Mouse (Mus musculus) brown adipose tissue, adult 24 weeks (tissue): ENCODE results near the gene Agps. TPM values are rescaled to one million over a fixed set of nuclear protein-coding genes. Genes with fewer than 3 reads are reported as not detected.

Experiments
- H3K27ac ChIP-seq: fragments of 200-500 bp; replicated peaks from 2 replicates; pipeline ENCODE4 v1.5.1; 2012; ENCODE audit warnings: low read depth, mild to moderate bottlenecking, low read length
- H3K4me1 ChIP-seq: fragments of 200-500 bp; 2 replicates; pipeline ENCODE4 v1.6.1; 2012; ENCODE audit warnings: low read length, mixed read lengths; ENCODE audit not compliant: control insufficient read depth, insufficient read depth, insufficient read length
- H3K4me3 ChIP-seq: fragments of 200-500 bp; 2 replicates; pipeline ENCODE4 v1.5.1; 2012; ENCODE audit warnings: low read depth, mild to moderate bottlenecking, low read length, moderate library complexity; ENCODE audit not compliant: insufficient read depth
- polyA plus RNA-seq: library from polyadenylated mRNA; stranded (reverse); fragments of >200 nt; gene quantifications from 2 replicates; pipeline ENCODE4 v1.2.4, GENCODE M21; 2012; ENCODE audit not compliant: missing spikeins, insufficient read depth, insufficient read length

Gene Agps
- polyA plus RNA-seq, 1 experiment = 17.6 TPM

GRCm38 (mm10) chr2:75818719-75819118 is 13.3 kb upstream of the Agps start:
- Histone ChIP-seq H3K27ac (no peak overlapping the region), H3K4me1 (peaks cover 6% of the 10 kb centered on the region; the same call in 1 of the 2 replicates), H3K4me3 (no peak overlapping the region)

- peaks cover 3% of the 10 kb centered on the region; the same call in 1 of the 2 replicates for H3K4me1 ChIP-seq
- no peak overlapping the region for H3K27ac ChIP-seq
- H3K4me3 ChIP-seq = no peak overlapping the region
These were observed 12.2 kb upstream of the Agps start for GRCm38 (mm10) chr2:75819796-75820195.

GRCm38 (mm10) chr2:75821971-75822751 is 9.8 kb upstream of the Agps start:
- no peak overlapping the region for H3K4me3 ChIP-seq
- H3K27ac ChIP-seq = no peak overlapping the region

GRCm38 (mm10) chr2:75823736-75824135 is 8.2 kb upstream of the Agps start:
- Histone ChIP-seq H3K27ac (0 out of 2 replicates have a peak overlapping the region, but pooled peaks have one; percentile 10), H3K4me3 (no peak overlapping the region)

More at GRCm38 (mm10) chr2:75821971-75822751, 9.8 kb upstream of the Agps start:
- no peaks in the 10 kb centered on the region for H3K4me1 ChIP-seq

GRCm38 (mm10) chr2:75824144-75824543 is 7.8 kb upstream of the Agps start:
- no peak overlapping the region for H3K27ac ChIP-seq
- H3K4me3 ChIP-seq = no peak overlapping the region
- no peaks in the 10 kb centered on the region for H3K4me1 ChIP-seq

More at GRCm38 (mm10) chr2:75823736-75824135, 8.2 kb upstream of the Agps start:
- H3K4me1 ChIP-seq = no peaks in the 10 kb centered on the region

- no peak overlapping the region for H3K27ac ChIP-seq
- H3K4me3 ChIP-seq = no peak overlapping the region
- H3K4me1 ChIP-seq = no peaks in the 10 kb centered on the region
These were observed 7.1 kb upstream of the Agps start for GRCm38 (mm10) chr2:75824846-75825245.

- H3K27ac ChIP-seq = no peak overlapping the region
- H3K4me1 ChIP-seq = no peaks in the 10 kb centered on the region
- H3K4me3 ChIP-seq = no peak overlapping the region
These were observed 6.4 kb upstream of the Agps start for GRCm38 (mm10) chr2:75825603-75826002.

GRCm38 (mm10) chr2:75828931-75829610 is 2.9 kb upstream of the Agps start:
- Histone ChIP-seq H3K27ac (peak overlapping the region; percentile 33; the same call in 1 of the 2 replicates), H3K4me1 (0 out of 2 replicates have a peak, but pooled peaks cover 3% of the 10 kb centered on the region), H3K4me3 (no peak overlapping the region)

- H3K27ac ChIP-seq = no peak overlapping the region
- 0 out of 2 replicates have a peak, but pooled peaks cover 3% of the 10 kb centered on the region for H3K4me1 ChIP-seq
These were observed 1.7 kb upstream of the Agps start for GRCm38 (mm10) chr2:75830233-75830632.

GRCm38 (mm10) chr2:75832781-75833180 is 804 bp downstream of the Agps start:
- Histone ChIP-seq H3K4me3 (peak overlapping the region; percentile 79), H3K27ac (peak overlapping the region; percentile 67), H3K4me1 (peaks cover 9% of the 10 kb centered on the region)

More at GRCm38 (mm10) chr2:75830233-75830632, 1.7 kb upstream of the Agps start:
- no peak overlapping the region for H3K4me3 ChIP-seq

GRCm38 (mm10) chr2:75834492-75834891 is 2.5 kb downstream of the Agps start:
- Histone ChIP-seq H3K4me1 (peaks cover 10% of the 10 kb centered on the region), H3K27ac (no peak overlapping the region), H3K4me3 (no peak overlapping the region)

- Histone ChIP-seq H3K4me1 (0 out of 2 replicates have a peak, but pooled peaks cover 2% of the 10 kb centered on the region), H3K27ac (no peak overlapping the region), H3K4me3 (no peak overlapping the region)
These were observed 10.3 kb downstream of the Agps start for GRCm38 (mm10) chr2:75842302-75842701.

GRCm38 (mm10) chr2:75847708-75848107 is 15.7 kb downstream of the Agps start:
- no peak overlapping the region for H3K4me3 ChIP-seq
- no peak overlapping the region for H3K27ac ChIP-seq
- no peaks in the 10 kb centered on the region for H3K4me1 ChIP-seq

- no peak overlapping the region for H3K4me3 ChIP-seq
- H3K4me1 ChIP-seq = no peaks in the 10 kb centered on the region
- no peak overlapping the region for H3K27ac ChIP-seq
These were observed 20.5 kb downstream of the Agps start for GRCm38 (mm10) chr2:75852483-75852882.

- Histone ChIP-seq H3K27ac (no peak overlapping the region), H3K4me1 (no peaks in the 10 kb centered on the region), H3K4me3 (no peak overlapping the region)
These were observed 22.2 kb downstream of the Agps start for GRCm38 (mm10) chr2:75854136-75854535.
